Mouse (Mus musculus) lung, postnatal 0 days (tissue): ENCODE data around the gene Atpif1.

Experiments
- CTCF ChIP-seq: IDR thresholded peaks from 2 replicates; pipeline ENCODE4 v1.5.1; 2016; ENCODE audit warnings: antibody characterized with exemption, mild to moderate bottlenecking
- EP300 ChIP-seq: IDR thresholded peaks from 2 replicates; pipeline ENCODE4 v1.6.1; 2016; ENCODE audit warnings: antibody characterized with exemption, mild to moderate bottlenecking, control low read depth

GRCm38 (mm10) chr4:132501639-132502038 lies 31.8 kb downstream of the Atpif1 start:
- TF ChIP-seq CTCF (no peak), EP300 (no peak)
